Mouse (Mus musculus): ENCODE measurements around the gene Oxsr1.
"Not testable (repeated sequence)": the region's sequence is repeated elsewhere in the genome, so short reads cannot be mapped to it uniquely, and the experiment has no call there.

Gene Oxsr1

DNA sequence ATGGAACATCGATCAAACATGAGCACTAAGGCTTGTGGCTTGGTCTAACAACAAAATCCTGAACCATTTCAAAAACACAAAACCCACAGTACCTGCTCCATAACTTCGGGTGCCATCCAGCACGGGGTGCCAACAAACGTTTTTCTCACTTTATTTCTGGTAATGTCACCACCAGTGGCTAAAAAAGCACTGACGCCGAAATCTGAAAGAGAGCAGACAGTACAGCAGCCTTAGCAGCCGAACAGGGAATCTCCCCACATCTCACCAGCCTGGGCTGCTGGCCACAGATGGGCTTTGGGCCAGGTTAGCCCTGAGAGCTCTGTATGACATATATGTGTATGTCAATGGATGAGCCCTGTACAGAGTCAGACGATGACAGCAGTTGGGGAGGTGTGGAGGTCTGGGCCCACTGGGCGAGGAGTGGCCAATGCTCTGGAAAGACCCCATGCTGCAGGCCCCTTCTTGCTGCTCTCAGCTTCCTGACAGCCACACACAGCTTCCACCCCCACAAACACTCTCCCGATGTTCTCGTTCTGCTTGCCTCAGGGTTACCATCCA is 53.6 kb downstream of the Oxsr1 start:
- no peak for DNase-seq

- DNase-seq, result no peak
Observed at GRCm38 (mm10) chr9:119268120-119268519, 54.1 kb downstream of the Oxsr1 start.

DNA sequence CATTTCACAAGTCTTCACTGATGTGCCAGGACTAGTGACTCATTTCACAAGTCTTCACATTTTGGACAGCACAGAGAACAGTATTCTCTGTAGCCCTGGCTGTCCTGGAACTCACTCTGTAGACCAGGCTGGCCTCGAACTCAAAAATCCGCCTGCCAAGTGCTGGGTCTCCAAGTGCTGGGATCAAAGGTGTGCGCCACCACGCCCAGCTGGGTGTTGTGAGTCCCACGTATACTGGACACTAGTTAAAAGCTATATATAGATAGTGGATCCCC is 56.2 kb downstream of the Oxsr1 start:
- DNase-seq, result not testable (repeated sequence)

GRCm38 (mm10) chr9:119265373-119266120 is 56.7 kb downstream of the Oxsr1 start:
- DNase-seq, result not testable (repeated sequence)

- DNase-seq, result no peak
Observed at GRCm38 (mm10) chr9:119263067-119263466, 59.2 kb downstream of the Oxsr1 start.

DNA sequence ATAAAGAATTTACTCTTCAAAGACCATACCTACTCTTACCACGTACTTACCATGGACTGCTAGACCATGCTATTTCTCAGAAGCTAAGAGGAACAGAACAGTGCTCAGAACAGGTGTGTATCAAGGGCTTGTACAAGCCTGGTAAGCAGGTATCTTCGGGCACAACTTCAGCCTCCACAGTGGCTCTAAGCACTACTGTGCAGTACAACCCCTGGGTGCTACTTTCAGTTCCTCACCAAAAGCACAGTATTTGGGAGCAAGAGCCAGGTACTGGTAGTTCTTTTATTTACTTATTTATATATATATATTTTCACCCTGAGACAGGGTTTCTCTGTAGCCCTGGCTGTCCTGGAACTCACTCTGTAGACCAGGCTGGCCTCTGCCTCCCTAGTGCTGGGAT is 61.4 kb downstream of the Oxsr1 start:
- no peak for DNase-seq

- DNase-seq, result no peak
Observed at GRCm38 (mm10) chr9:119258785-119259184, 63.4 kb downstream of the Oxsr1 start.

GRCm38 (mm10) chr9:119258128-119258527 is 64.1 kb downstream of the Oxsr1 start:
- DNase-seq, result no peak

GRCm38 (mm10) chr9:119256161-119256560 is 66.1 kb downstream of the Oxsr1 start:
- no peak for DNase-seq

DNA sequence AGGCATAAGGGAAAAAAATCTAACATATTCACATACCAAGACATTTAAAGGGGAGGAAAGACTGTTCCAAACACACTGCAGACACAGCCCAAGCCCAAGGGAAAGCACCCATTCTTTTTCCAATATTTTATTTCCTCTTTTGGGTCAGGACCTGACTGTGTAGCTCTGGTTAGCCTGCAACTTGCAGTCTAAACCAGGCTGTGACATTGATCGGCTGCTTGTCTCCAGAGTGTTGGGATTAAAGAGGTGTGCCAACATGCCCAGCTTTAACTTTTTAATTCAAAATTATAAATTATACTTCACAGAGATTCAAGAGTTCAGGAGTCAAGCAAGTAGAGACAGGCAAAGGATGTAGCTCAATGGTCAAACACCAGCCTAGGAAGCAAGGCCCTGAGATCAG is 67.1 kb downstream of the Oxsr1 start:
- DNase-seq, result no peak

GRCm38 (mm10) chr9:119254187-119254586 is 68.0 kb downstream of the Oxsr1 start:
- peak in 1 of 2 experiments; percentile 49 for DNase-seq

GRCm38 (mm10) chr9:119247996-119248395 is 74.2 kb downstream of the Oxsr1 start:
- DNase-seq, result no peak

- DNase-seq, result peak; percentile 89 to 94
Observed at GRCm38 (mm10) chr9:119246826-119247225, 75.4 kb downstream of the Oxsr1 start.

DNA sequence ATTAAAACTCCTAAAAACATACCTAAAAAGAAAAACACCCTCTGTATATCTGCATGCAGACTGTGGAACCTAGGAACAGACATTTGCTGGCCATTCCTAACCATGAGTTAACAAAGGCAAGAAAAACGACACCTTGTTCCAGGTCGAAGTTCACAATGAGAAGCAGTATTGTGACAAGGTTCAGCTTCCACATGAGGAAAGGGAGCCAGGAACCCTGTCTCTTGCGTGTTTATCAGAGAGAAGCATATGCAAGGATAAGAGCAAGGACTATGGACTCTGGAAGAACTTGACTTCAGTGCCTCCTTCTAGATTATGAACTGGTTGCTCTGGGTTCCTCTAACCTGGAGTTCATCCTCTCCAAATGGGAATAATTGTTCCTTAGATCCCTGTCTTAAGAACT is 78.2 kb downstream of the Oxsr1 start:
- peak; percentile 34 to 47 for DNase-seq

GRCm38 (mm10) chr9:119241169-119241865 is 80.9 kb downstream of the Oxsr1 start:
- no peak for DNase-seq

DNA sequence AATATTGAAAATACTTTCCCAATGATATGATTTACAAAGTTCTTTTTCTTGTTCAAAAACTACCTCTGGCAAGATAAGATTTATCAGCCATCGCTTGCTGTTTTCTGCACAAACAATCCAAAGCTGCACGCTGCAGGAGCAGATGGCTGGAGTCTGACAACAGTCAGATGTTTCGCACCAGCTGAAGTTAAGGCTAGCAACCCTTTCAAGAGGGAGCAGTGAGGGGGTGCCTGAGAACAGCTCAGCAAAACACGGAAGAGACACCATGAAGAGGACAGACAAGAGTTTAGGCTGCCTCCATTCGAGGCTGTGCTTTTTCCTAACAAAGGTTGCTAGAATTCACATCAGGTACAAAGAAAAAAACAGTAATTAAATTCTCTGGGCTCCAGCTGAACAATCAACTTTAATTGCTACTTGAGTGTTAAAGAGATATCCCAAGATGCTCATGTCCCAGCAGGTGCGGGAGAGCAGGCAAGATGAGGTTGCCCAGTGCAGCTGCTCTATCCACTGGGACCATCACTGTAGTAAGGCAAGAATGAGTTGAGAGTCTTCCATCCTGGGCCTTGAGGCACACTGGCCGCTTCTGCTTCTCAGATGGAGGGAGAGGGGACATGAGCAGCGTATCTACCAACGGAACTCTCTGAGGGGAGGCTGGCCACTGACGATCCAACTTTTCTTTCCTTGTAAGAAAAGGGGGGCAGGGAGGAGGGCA is 81.8 kb downstream of the Oxsr1 start:
- DNase-seq, result no peak

- peak; percentile 16 to 46 for DNase-seq
Observed at GRCm38 (mm10) chr9:119239274-119239673, 83.0 kb downstream of the Oxsr1 start.

- peak in 1 of 2 experiments; percentile 53 for DNase-seq
Observed at GRCm38 (mm10) chr9:119238796-119239195, 83.4 kb downstream of the Oxsr1 start.

DNA sequence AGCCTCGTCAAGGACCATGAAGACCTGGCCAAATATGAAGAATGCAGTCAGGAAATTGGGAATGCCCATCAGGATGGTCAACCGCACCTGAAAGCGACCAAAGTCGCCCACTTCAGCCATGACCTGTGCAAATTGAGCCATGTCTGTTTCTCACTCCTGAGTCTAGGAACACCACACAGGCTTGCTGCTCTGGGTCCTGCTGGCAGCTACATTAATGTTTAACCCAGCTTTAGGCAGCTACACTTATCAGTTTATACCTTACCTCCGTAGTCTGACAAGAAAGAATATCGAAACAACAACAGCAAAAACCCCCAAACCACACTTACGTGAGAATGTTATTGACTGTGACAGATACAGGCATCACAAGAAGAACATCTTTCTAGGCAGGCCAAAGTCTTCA is 90.7 kb downstream of the Oxsr1 start:
- no peak for DNase-seq

- DNase-seq, result no peak
Observed at GRCm38 (mm10) chr9:119230829-119231228, 91.4 kb downstream of the Oxsr1 start.

GRCm38 (mm10) chr9:119220249-119220648 is 102.0 kb downstream of the Oxsr1 start:
- DNase-seq, result no peak

- no peak for DNase-seq
Observed at GRCm38 (mm10) chr9:119219667-119220066, 102.6 kb downstream of the Oxsr1 start.

DNA sequence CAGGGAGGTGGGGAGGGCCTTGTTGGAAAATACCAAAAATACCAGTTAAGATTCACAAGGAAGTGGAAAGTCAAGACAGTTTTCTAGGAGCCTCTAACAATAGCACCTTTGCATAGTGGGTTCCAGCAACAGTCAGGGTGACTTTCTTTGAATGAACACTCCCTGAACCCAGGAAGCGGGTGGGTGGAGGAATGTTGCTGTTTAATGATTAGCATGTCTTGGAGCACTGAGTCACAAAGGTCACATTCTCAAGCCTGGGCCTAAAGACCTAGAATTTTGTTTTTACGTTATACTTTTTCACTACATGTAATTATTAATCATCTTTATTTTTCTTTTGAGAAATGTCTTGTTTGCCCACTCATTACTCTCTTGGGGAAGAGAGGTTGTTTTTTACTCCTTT is 106.9 kb downstream of the Oxsr1 start:
- DNase-seq, result peak; percentile 61 to 76

DNA sequence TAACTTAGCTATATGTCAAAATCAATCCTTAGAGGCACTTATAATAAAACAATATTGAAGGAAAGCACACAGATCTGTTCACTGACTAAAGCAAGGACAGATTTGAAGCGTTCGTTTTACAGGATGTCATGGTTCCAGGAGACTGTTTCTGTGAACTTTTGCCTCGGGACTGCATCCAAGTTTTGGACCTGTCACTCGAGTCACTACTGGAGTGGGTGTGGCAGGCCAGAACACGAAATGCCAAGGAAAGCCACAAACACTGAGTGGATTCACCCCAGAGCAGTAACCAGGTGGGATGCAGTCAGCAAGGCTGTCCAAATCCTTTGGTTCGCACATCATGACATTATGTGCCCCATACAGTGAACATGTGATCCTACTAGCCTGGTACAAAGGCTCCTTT is 107.6 kb downstream of the Oxsr1 start:
- peak; percentile 63 to 69 for DNase-seq
